Mouse (Mus musculus): ENCODE measurements around the gene Mpped1. TPM values are rescaled to one million over a fixed set of nuclear protein-coding genes. Genes with fewer than 3 reads are reported as not detected.

The Mpped1 gene
- total and polyA plus RNA-seq, 3 experiments: not detected

- H3K36me3 ChIP-seq (replicated peaks): no peaks in the 10 kb centered on the region
- no peak overlapping the region for H3K4me3 ChIP-seq (ENCODE audit: low read depth, low read length)
- H3K4me1 ChIP-seq (ENCODE audit: insufficient read depth, low read depth, low read length): no peaks in the 10 kb centered on the region
- H3K27me3 ChIP-seq (ENCODE audit: insufficient read depth, low read length): no peaks in the 10 kb centered on the region
- ATAC-seq (ENCODE audit: extremely low read depth, insufficient number of reproducible peaks, low FRiP score, poor library complexity, severe bottlenecking): no peak
- H3K9me3 ChIP-seq (replicated peaks): peaks cover 78% of the 10 kb centered on the region
- no peak for TF ChIP-seq TAL1 (conservative IDR thresholded peaks at IDR 0.05; ENCODE audit: low read depth, low read length)
- 0 out of 2 replicates have a peak, but pooled peaks have one; percentile 10 for TF ChIP-seq CTCF (IDR thresholded peaks at IDR 0.05; ENCODE audit: low read depth, low read length)
- TF ChIP-seq GATA1 (IDR thresholded peaks at IDR 0.05; ENCODE audit: borderline replicate concordance, low read length): no peak
- TF ChIP-seq POLR2AphosphoS5 (IDR thresholded peaks at IDR 0.05; ENCODE audit: insufficient replicate concordance, low read depth, low read length): no peak
- no peak for DNase-seq (ENCODE audit: low spot score)
Observed at GRCm38 (mm10) chr15:83756742-83757141, 22.5 kb upstream of the Mpped1 start.

GRCm38 (mm10) chr15:83758958-83759357 is 20.3 kb upstream of the Mpped1 start:
- Histone ChIP-seq H3K36me3 (replicated peaks) (no peaks in the 10 kb centered on the region), H3K4me3 (ENCODE audit: low read depth, low read length) (no peak overlapping the region), H3K9me3 (replicated peaks) (peaks cover 80% of the 10 kb centered on the region), H3K27me3 (ENCODE audit: insufficient read depth, low read length) (no peaks in the 10 kb centered on the region), H3K4me1 (ENCODE audit: insufficient read depth, low read depth, low read length) (no peaks in the 10 kb centered on the region)
- no peak for ATAC-seq (ENCODE audit: extremely low read depth, insufficient number of reproducible peaks, low FRiP score, poor library complexity, severe bottlenecking)
- no peak for DNase-seq (ENCODE audit: low spot score)
- TF ChIP-seq POLR2AphosphoS5 (IDR thresholded peaks at IDR 0.05; ENCODE audit: insufficient replicate concordance, low read depth, low read length) (no peak), CTCF (IDR thresholded peaks at IDR 0.05; ENCODE audit: low read depth, low read length) (no peak)

GRCm38 (mm10) chr15:83760683-83761082 is 18.6 kb upstream of the Mpped1 start:
- ATAC-seq (ENCODE audit: extremely low read depth, insufficient number of reproducible peaks, low FRiP score, poor library complexity, severe bottlenecking): no peak

GRCm38 (mm10) chr15:83761512-83761911 is 17.8 kb upstream of the Mpped1 start:
- peaks cover 89% of the 10 kb centered on the region for H3K9me3 ChIP-seq (replicated peaks)
- no peaks in the 10 kb centered on the region for H3K27me3 ChIP-seq (ENCODE audit: insufficient read depth, low read length)
- no peak for TF ChIP-seq TAL1 (conservative IDR thresholded peaks at IDR 0.05; ENCODE audit: low read depth, low read length)
- no peak for TF ChIP-seq GATA1 (IDR thresholded peaks at IDR 0.05; ENCODE audit: borderline replicate concordance, low read length)
- TF ChIP-seq POLR2AphosphoS5 (IDR thresholded peaks at IDR 0.05; ENCODE audit: insufficient replicate concordance, low read depth, low read length): no peak
- TF ChIP-seq CTCF (IDR thresholded peaks at IDR 0.05; ENCODE audit: low read depth, low read length): no peak
- no peak for TF ChIP-seq GATA2 (IDR thresholded peaks at IDR 0.05; ENCODE audit: borderline replicate concordance, low read depth, low read length)
- ATAC-seq (ENCODE audit: extremely low read depth, insufficient number of reproducible peaks, low FRiP score, poor library complexity, severe bottlenecking) (no peak), DNase-seq (ENCODE audit: low spot score) (no peak)
- no peaks in the 10 kb centered on the region for H3K36me3 ChIP-seq (replicated peaks)
- no peaks in the 10 kb centered on the region for H3K4me1 ChIP-seq (ENCODE audit: insufficient read depth, low read depth, low read length)
- H3K4me3 ChIP-seq (ENCODE audit: low read depth, low read length): no peak overlapping the region

More at GRCm38 (mm10) chr15:83760683-83761082, 18.6 kb upstream of the Mpped1 start:
- H3K9me3 ChIP-seq (replicated peaks): peaks cover 88% of the 10 kb centered on the region
- no peak overlapping the region for H3K4me3 ChIP-seq (ENCODE audit: low read depth, low read length)
- no peaks in the 10 kb centered on the region for H3K27me3 ChIP-seq (ENCODE audit: insufficient read depth, low read length)
- no peak for DNase-seq (ENCODE audit: low spot score)
- TF ChIP-seq CTCF (IDR thresholded peaks at IDR 0.05; ENCODE audit: low read depth, low read length) (no peak), POLR2AphosphoS5 (IDR thresholded peaks at IDR 0.05; ENCODE audit: insufficient replicate concordance, low read depth, low read length) (no peak), GATA2 (IDR thresholded peaks at IDR 0.05; ENCODE audit: borderline replicate concordance, low read depth, low read length) (no peak), GATA1 (IDR thresholded peaks at IDR 0.05; ENCODE audit: borderline replicate concordance, low read length) (no peak), TAL1 (conservative IDR thresholded peaks at IDR 0.05; ENCODE audit: low read depth, low read length) (no peak)
- H3K4me1 ChIP-seq (ENCODE audit: insufficient read depth, low read depth, low read length): no peaks in the 10 kb centered on the region
- H3K36me3 ChIP-seq (replicated peaks): no peaks in the 10 kb centered on the region

GRCm38 (mm10) chr15:83765388-83766029 is 13.8 kb upstream of the Mpped1 start:
- no peaks in the 10 kb centered on the region for H3K27me3 ChIP-seq (ENCODE audit: insufficient read depth, low read length)
- H3K4me1 ChIP-seq (ENCODE audit: insufficient read depth, low read depth, low read length): no peaks in the 10 kb centered on the region
- H3K36me3 ChIP-seq (replicated peaks): no peaks in the 10 kb centered on the region
- peaks cover 87% of the 10 kb centered on the region for H3K9me3 ChIP-seq (replicated peaks)
- no peak overlapping the region for H3K4me3 ChIP-seq (ENCODE audit: low read depth, low read length)
- DNase-seq (ENCODE audit: low spot score): no peak
- TF ChIP-seq CTCF (IDR thresholded peaks at IDR 0.05; ENCODE audit: low read depth, low read length): no peak
- no peak for TF ChIP-seq POLR2AphosphoS5 (IDR thresholded peaks at IDR 0.05; ENCODE audit: insufficient replicate concordance, low read depth, low read length)
- TF ChIP-seq GATA1 (IDR thresholded peaks at IDR 0.05; ENCODE audit: borderline replicate concordance, low read length): no peak
- TF ChIP-seq TAL1 (conservative IDR thresholded peaks at IDR 0.05; ENCODE audit: low read depth, low read length): no peak
- TF ChIP-seq GATA2 (IDR thresholded peaks at IDR 0.05; ENCODE audit: borderline replicate concordance, low read depth, low read length): no peak
- no peak for ATAC-seq (ENCODE audit: extremely low read depth, insufficient number of reproducible peaks, low FRiP score, poor library complexity, severe bottlenecking)

GRCm38 (mm10) chr15:83771346-83772053 is 7.8 kb upstream of the Mpped1 start:
- Histone ChIP-seq H3K36me3 (replicated peaks) (no peaks in the 10 kb centered on the region), H3K9me3 (replicated peaks) (peaks cover 92% of the 10 kb centered on the region), H3K4me3 (ENCODE audit: low read depth, low read length) (no peak overlapping the region), H3K4me1 (ENCODE audit: insufficient read depth, low read depth, low read length) (no peaks in the 10 kb centered on the region), H3K27me3 (ENCODE audit: insufficient read depth, low read length) (no peaks in the 10 kb centered on the region)
- TF ChIP-seq POLR2AphosphoS5 (IDR thresholded peaks at IDR 0.05; ENCODE audit: insufficient replicate concordance, low read depth, low read length) (no peak), TAL1 (conservative IDR thresholded peaks at IDR 0.05; ENCODE audit: low read depth, low read length) (no peak), GATA2 (IDR thresholded peaks at IDR 0.05; ENCODE audit: borderline replicate concordance, low read depth, low read length) (no peak), CTCF (IDR thresholded peaks at IDR 0.05; ENCODE audit: low read depth, low read length) (no peak), GATA1 (IDR thresholded peaks at IDR 0.05; ENCODE audit: borderline replicate concordance, low read length) (no peak)
- ATAC-seq (ENCODE audit: extremely low read depth, insufficient number of reproducible peaks, low FRiP score, poor library complexity, severe bottlenecking) (no peak), DNase-seq (ENCODE audit: low spot score) (no peak)
